Mouse (Mus musculus) kidney, adult 10 weeks (tissue): ENCODE data around the gene Ddr2. TPM values are rescaled to one million over a fixed set of nuclear protein-coding genes. Genes with fewer than 3 reads are reported as not detected.

Experiments
- polyA plus RNA-seq: library from polyadenylated mRNA; stranded (reverse); fragments of 350-450 nt; fragmentation: Illumina TruSeq; extraction: RNeasy Lipid Tissue Mini Kit (QIAGEN cat#74804); gene quantifications from one replicate; pipeline ENCODE4 v1.2.3, GENCODE M21; 2014; ENCODE audit warnings: low read depth, low replicate concordance

The Ddr2 gene
- polyA plus RNA-seq = 16.7 TPM

DNA sequence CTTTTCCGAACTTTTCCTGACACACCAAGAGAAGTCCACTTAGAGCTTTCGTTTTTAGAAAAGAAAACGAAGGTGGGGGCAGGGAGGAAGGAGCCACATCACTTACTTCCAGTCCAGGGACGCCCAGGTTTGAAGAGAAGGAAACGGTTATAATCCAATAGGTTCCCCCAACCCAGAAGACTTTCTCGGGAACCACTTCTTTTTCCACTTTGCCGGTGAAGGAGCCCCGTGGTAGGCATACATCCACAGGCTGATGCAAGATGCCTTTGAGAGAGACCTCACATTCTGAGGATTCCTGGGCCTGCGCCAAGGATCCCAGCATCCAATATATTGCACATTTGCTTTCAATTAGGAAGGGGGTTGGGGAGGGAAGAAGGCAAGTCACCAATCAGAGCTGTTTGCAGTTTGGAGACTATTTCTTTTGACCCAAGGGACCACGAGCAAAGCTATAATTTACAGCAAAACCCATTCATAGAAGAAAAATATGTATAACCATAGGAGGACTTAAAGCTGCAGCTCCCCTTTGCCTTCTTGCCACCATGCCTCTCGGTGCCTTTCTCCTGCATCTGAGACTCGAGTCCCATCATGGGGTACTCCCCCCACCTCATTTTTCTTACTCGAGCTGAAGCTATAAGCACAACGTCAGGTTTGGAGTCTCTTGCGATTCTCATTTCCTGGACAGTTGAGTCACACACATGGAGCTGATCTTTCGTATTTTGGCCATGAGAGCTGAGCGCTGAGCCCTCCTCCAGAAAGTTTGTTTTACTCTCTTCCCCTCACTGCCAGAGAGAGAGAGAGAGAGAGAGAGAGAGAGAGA lies at the start of gene Ddr2:
Gene Ddr2, minus strand, starts transcription at position 247 of the 817 bp plus-strand sequence.

DNA sequence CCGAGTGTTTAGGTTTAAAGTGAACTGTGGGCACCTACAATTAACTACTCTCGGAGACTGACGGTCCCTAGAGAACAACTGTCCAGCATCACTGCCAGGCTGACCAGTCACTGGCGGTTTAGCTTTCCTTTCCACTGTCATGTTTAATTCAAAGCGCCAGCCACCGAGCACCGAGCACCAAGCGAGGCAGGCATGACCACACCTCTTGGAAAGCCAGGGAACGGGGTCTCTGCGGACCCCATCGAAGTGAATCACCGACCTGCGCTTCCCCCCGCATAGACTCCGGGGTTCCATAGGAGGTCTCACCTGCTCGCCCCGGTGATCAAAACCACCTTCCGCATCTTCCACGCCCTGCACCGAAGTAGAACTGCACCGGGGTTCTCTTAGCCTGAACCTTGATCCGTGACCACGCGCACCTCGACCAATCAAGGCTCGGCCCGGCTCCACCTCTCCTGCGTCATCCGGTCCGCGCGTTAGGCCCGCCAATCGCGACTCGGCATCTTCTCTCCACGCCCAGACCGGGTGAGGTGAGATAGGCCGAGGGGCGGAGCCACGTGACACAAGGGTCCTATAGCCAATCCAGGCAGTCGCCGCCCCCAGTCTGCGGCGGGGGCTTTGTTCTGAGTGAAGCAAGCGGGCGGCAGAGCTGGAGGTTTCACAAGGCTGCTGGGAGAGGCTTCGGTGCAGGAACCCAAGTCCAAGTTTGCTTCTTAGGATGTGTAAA lies 141.6 kb downstream of the Ddr2 start, which contains the start of gene Hsd17b7:
Gene Hsd17b7, minus strand, starts transcription at position 450 of the 724 bp plus-strand sequence.

DNA sequence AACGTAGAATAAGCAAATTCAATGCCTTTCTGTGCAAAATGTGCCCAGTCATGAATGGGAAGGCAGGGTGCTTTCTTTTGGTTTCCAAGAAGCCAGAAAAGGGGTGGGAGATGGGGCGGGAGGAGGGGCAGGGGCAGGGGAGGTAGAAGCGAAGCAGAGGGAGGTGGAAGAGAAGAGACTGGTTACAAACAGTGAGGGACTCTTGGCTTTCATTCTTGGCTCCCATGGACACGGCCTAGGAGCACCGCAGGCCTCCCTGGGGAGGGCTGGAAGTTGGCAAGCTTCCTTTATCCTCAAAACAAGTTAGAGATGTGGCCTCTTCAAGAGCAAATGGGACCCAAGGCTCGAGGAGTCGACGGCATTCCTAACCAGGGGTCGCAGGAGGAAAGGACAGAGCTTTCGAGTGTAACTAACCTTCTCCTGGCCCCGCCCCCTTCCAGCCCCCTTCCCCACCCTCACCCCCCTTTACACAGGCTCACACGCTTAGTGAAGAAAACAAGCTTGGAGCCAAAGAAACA lies 182.0 kb downstream of the Ddr2 start, which contains the start of gene Ccdc190:
Gene Ccdc190, plus strand, starts transcription at position 195 of the 518 bp plus-strand sequence.

Other genes starting within 250 kb of the Ddr2 start
- not detected for gene Ccdc190, start 182.1 kb downstream of the Ddr2 start, polyA plus RNA-seq
- 18.7 TPM for gene Hsd17b7, start 141.5 kb downstream of the Ddr2 start, polyA plus RNA-seq
- gene Uap1, start 64.2 kb upstream of the Ddr2 start, polyA plus RNA-seq = 83.8 TPM
- gene Uhmk1, start 104.6 kb upstream of the Ddr2 start, polyA plus RNA-seq = 150 TPM
- gene Sh2d1b2, start 122.0 kb upstream of the Ddr2 start, polyA plus RNA-seq = not detected
- gene Sh2d1b1, start 166.6 kb upstream of the Ddr2 start, polyA plus RNA-seq = 0.49 TPM
- gene Gm7694, start 195.6 kb upstream of the Ddr2 start, polyA plus RNA-seq = 5.2 TPM
- not detected for gene Spata46, start 198.0 kb upstream of the Ddr2 start, polyA plus RNA-seq